Mouse (Mus musculus) liver, embryonic 12.5 days (tissue): ENCODE results near the gene Cd99l2. TPM values are rescaled to one million over a fixed set of nuclear protein-coding genes. Genes with fewer than 3 reads are reported as not detected.

Experiments
- ATAC-seq: fragments of 200-750 bp; cut with Nextera tagmentation; 2 replicates; pipeline ENCODE4 v1.8.0; 2017; ENCODE audit warnings: moderate number of reproducible peaks, mild to moderate bottlenecking, moderate library complexity
- H3K27ac ChIP-seq: fragments of 300-500 bp; sonication (generic); 2 replicates; pipeline ENCODE4 v1.5.1; 2016; ENCODE audit warnings: mild to moderate bottlenecking
- H3K27me3 ChIP-seq: fragments of 300-500 bp; sonication (generic); replicated peaks from 2 replicates; pipeline ENCODE4 v1.6.1; 2016; ENCODE audit warnings: mild to moderate bottlenecking, moderate library complexity
- H3K36me3 ChIP-seq: fragments of 300-500 bp; sonication (generic); 2 replicates; pipeline ENCODE4 v1.6.1; 2016; ENCODE audit warnings: mild to moderate bottlenecking, moderate library complexity
- H3K4me1 ChIP-seq: fragments of 300-500 bp; sonication (generic); 2 replicates; pipeline ENCODE4 v1.6.1; 2016
- H3K4me2 ChIP-seq: fragments of 300-500 bp; sonication (generic); 2 replicates; pipeline ENCODE4 v1.6.1; 2016; ENCODE audit warnings: mild to moderate bottlenecking, moderate library complexity
- H3K4me3 ChIP-seq: fragments of 300-500 bp; sonication (generic); 2 replicates; pipeline ENCODE4 v1.5.1; 2016; ENCODE audit warnings: mild to moderate bottlenecking, moderate library complexity
- H3K9ac ChIP-seq: fragments of 300-500 bp; sonication (generic); 2 replicates; pipeline ENCODE4 v1.6.1; 2016; ENCODE audit warnings: mild to moderate bottlenecking, moderate library complexity
- H3K9me3 ChIP-seq: fragments of 300-500 bp; sonication (generic); replicated peaks from 2 replicates; pipeline ENCODE4 v1.6.1; 2016; ENCODE audit warnings: mild to moderate bottlenecking, moderate library complexity
- WGBS: fragments of 180-500 bp; shearing (Covaris S2); methylation state at CpG from one replicate; pipeline ENCODE4 v1.1.7; 2016; ENCODE audit not compliant: insufficient replicate concordance; 5-methylcytosine and 5-hydroxymethylcytosine counted together
- polyA plus RNA-seq: library from polyadenylated mRNA; unstranded; fragments of >200 nt; fragmentation: Nextera tagmentation; extraction: Ambion mirVana; gene quantifications from 2 replicates; pipeline ENCODE4 v1.2.1, GENCODE M21; 2016

Cd99l2 gene
- 13.8 and 14.9 TPM in 2 replicates for polyA plus RNA-seq

- ATAC-seq, result peak; percentile 97
- WGBS, result 14% methylated on average over 14 of the region's 23 CpGs
- Histone ChIP-seq H3K27me3 (peaks cover 15% of the 10 kb centered on the region), H3K4me2 (peak within 1 kb of the TSS; percentile 80), H3K9ac (peak within 1 kb of the TSS; percentile 84), H3K27ac (peak within 1 kb of the TSS; percentile 85), H3K4me3 (peak within 1 kb of the TSS; percentile 70), H3K4me1 (peaks cover 33% of the 10 kb centered on the region), H3K36me3 (no peaks in the 10 kb centered on the region), H3K9me3 (no peaks in the 10 kb centered on the region)
Measured at GRCm38 (mm10) chrX:71492634-71493278, at the start of gene Cd99l2. Cd99l2 (minus strand) TSS chrX:71492849.

- Histone ChIP-seq H3K9me3 (no peaks in the 10 kb centered on the region), H3K4me3 (no peak overlapping the region), H3K4me2 (no peak overlapping the region), H3K36me3 (no peaks in the 10 kb centered on the region), H3K27ac (peak overlapping the region; percentile 40), H3K4me1 (peaks cover 54% of the 10 kb centered on the region), H3K27me3 (0 out of 2 replicates have a peak, but pooled peaks cover 4% of the 10 kb centered on the region), H3K9ac (no peak overlapping the region)
- 70% methylated on average over 7 of the region's 7 CpGs for WGBS
- no peak for ATAC-seq
Measured at GRCm38 (mm10) chrX:71540821-71541510, 48.3 kb upstream of the Cd99l2 start.

GRCm38 (mm10) chrX:71537791-71538190 lies 45.1 kb upstream of the Cd99l2 start:
- Histone ChIP-seq H3K4me3 (no peak overlapping the region), H3K9ac (no peak overlapping the region), H3K4me2 (no peak overlapping the region), H3K4me1 (peaks cover 25% of the 10 kb centered on the region), H3K27me3 (0 out of 2 replicates have a peak, but pooled peaks cover 4% of the 10 kb centered on the region), H3K36me3 (no peaks in the 10 kb centered on the region), H3K27ac (no peak overlapping the region), H3K9me3 (no peaks in the 10 kb centered on the region)
- WGBS, result 53% methylated on average over 2 of the region's 2 CpGs
- no peak for ATAC-seq

GRCm38 (mm10) chrX:71534102-71534501 lies 41.5 kb upstream of the Cd99l2 start:
- no peaks in the 10 kb centered on the region for H3K36me3 ChIP-seq
- H3K9me3 ChIP-seq, result no peaks in the 10 kb centered on the region
- no peak overlapping the region for H3K27ac ChIP-seq
- 0 out of 2 replicates have a peak, but pooled peaks cover 3% of the 10 kb centered on the region for H3K4me1 ChIP-seq
- no peak overlapping the region for H3K4me2 ChIP-seq
- H3K9ac ChIP-seq, result no peak overlapping the region
- no peak overlapping the region for H3K4me3 ChIP-seq
- 60% methylated on average over 5 of the region's 5 CpGs for WGBS
- ATAC-seq, result no peak
- 0 out of 2 replicates have a peak, but pooled peaks cover 4% of the 10 kb centered on the region for H3K27me3 ChIP-seq

GRCm38 (mm10) chrX:71532635-71533034 lies 40.0 kb upstream of the Cd99l2 start:
- Histone ChIP-seq H3K9ac (no peak overlapping the region), H3K9me3 (no peaks in the 10 kb centered on the region), H3K36me3 (no peaks in the 10 kb centered on the region), H3K4me2 (no peak overlapping the region), H3K4me1 (no peaks in the 10 kb centered on the region), H3K4me3 (no peak overlapping the region), H3K27me3 (no peaks in the 10 kb centered on the region), H3K27ac (no peak overlapping the region)
- ATAC-seq, result no peak
- 44% methylated on average over 3 of the region's 3 CpGs for WGBS

GRCm38 (mm10) chrX:71528646-71529045 lies 36.0 kb upstream of the Cd99l2 start:
- Histone ChIP-seq H3K36me3 (no peaks in the 10 kb centered on the region), H3K9me3 (no peaks in the 10 kb centered on the region), H3K4me1 (peaks cover 34% of the 10 kb centered on the region), H3K27me3 (no peaks in the 10 kb centered on the region), H3K27ac (no peak overlapping the region), H3K9ac (no peak overlapping the region), H3K4me2 (no peak overlapping the region), H3K4me3 (no peak overlapping the region)
- 77% methylated on average over 6 of the region's 6 CpGs for WGBS
- no peak for ATAC-seq

GRCm38 (mm10) chrX:71528150-71528549 lies 35.5 kb upstream of the Cd99l2 start:
- 67% methylated on average over 3 of the region's 3 CpGs for WGBS
- Histone ChIP-seq H3K9me3 (no peaks in the 10 kb centered on the region), H3K4me3 (no peak overlapping the region), H3K27ac (no peak overlapping the region), H3K36me3 (no peaks in the 10 kb centered on the region), H3K27me3 (no peaks in the 10 kb centered on the region), H3K4me1 (peaks cover 38% of the 10 kb centered on the region), H3K9ac (no peak overlapping the region), H3K4me2 (no peak overlapping the region)
- no peak for ATAC-seq

GRCm38 (mm10) chrX:71527461-71527860 lies 34.8 kb upstream of the Cd99l2 start:
- Histone ChIP-seq H3K27ac (no peak overlapping the region), H3K4me1 (peaks cover 42% of the 10 kb centered on the region), H3K9me3 (no peaks in the 10 kb centered on the region), H3K27me3 (no peaks in the 10 kb centered on the region), H3K9ac (no peak overlapping the region), H3K36me3 (no peaks in the 10 kb centered on the region), H3K4me2 (no peak overlapping the region), H3K4me3 (no peak overlapping the region)
- 100% methylated on average over 1 of the region's 1 CpGs for WGBS
- no peak for ATAC-seq

- Histone ChIP-seq H3K27ac (peak overlapping the region; percentile 73), H3K9me3 (no peaks in the 10 kb centered on the region), H3K4me2 (no peak overlapping the region), H3K4me1 (peaks cover 47% of the 10 kb centered on the region), H3K4me3 (no peak overlapping the region), H3K36me3 (no peaks in the 10 kb centered on the region), H3K27me3 (0 out of 2 replicates have a peak, but pooled peaks cover 3% of the 10 kb centered on the region), H3K9ac (no peak overlapping the region)
- 14% methylated on average over 3 of the region's 3 CpGs for WGBS
- peak; percentile 74 for ATAC-seq
Measured at GRCm38 (mm10) chrX:71525593-71526299, 33.1 kb upstream of the Cd99l2 start.

GRCm38 (mm10) chrX:71524310-71524709 lies 31.7 kb upstream of the Cd99l2 start:
- ATAC-seq, result peak; percentile 74; the same call in 1 of the 2 replicates
- Histone ChIP-seq H3K9ac (no peak overlapping the region), H3K27ac (no peak overlapping the region), H3K9me3 (no peaks in the 10 kb centered on the region), H3K4me3 (no peak overlapping the region), H3K4me2 (peak overlapping the region; percentile 21; the same call in 1 of the 2 replicates), H3K36me3 (no peaks in the 10 kb centered on the region), H3K4me1 (peaks cover 52% of the 10 kb centered on the region), H3K27me3 (0 out of 2 replicates have a peak, but pooled peaks cover 3% of the 10 kb centered on the region)
- WGBS, result 23% methylated on average over 2 of the region's 2 CpGs

- no peak overlapping the region for H3K4me2 ChIP-seq
- peaks cover 61% of the 10 kb centered on the region for H3K4me1 ChIP-seq
- peak; percentile 48; the same call in 1 of the 2 replicates for ATAC-seq
- no peaks in the 10 kb centered on the region for H3K36me3 ChIP-seq
- no peak overlapping the region for H3K27ac ChIP-seq
- H3K9ac ChIP-seq, result no peak overlapping the region
- no peak overlapping the region for H3K4me3 ChIP-seq
- H3K9me3 ChIP-seq, result no peaks in the 10 kb centered on the region
- 79% methylated on average over 3 of the region's 3 CpGs for WGBS
- 0 out of 2 replicates have a peak, but pooled peaks cover 3% of the 10 kb centered on the region for H3K27me3 ChIP-seq
Measured at GRCm38 (mm10) chrX:71522889-71523288, 30.2 kb upstream of the Cd99l2 start.

- H3K36me3 ChIP-seq, result no peaks in the 10 kb centered on the region
- no peaks in the 10 kb centered on the region for H3K9me3 ChIP-seq
- peak; percentile 85 for ATAC-seq
- H3K9ac ChIP-seq, result no peak overlapping the region
- no peak overlapping the region for H3K4me3 ChIP-seq
- no peak overlapping the region for H3K4me2 ChIP-seq
- 0 out of 2 replicates have a peak, but pooled peaks cover 3% of the 10 kb centered on the region for H3K27me3 ChIP-seq
- H3K27ac ChIP-seq, result peak overlapping the region; percentile 64; the same call in 1 of the 2 replicates
- 47% methylated on average over 4 of the region's 4 CpGs for WGBS
- H3K4me1 ChIP-seq, result peaks cover 33% of the 10 kb centered on the region
Measured at GRCm38 (mm10) chrX:71519252-71519651, 26.6 kb upstream of the Cd99l2 start.
